Mouse (Mus musculus): ENCODE data around the gene Doc2b. TPM values are rescaled to one million over a fixed set of nuclear protein-coding genes. Genes with fewer than 3 reads are reported as not detected.

The Doc2b gene
- polyA plus RNA-seq, 1 experiment from 2014 or later = not detected

GRCm38 (mm10) chr11:75811900-75812299, 16.1 kb upstream of the Doc2b start:
- Histone ChIP-seq H3K9me3 (ENCODE audit: low read length) (no peaks in the 10 kb centered on the region), H3K4me1 (ENCODE audit: insufficient read depth) (no peaks in the 10 kb centered on the region), H3K27ac (ENCODE audit: low read depth) (no peak overlapping the region), H3K9ac (replicated peaks) (no peak overlapping the region), H3K27me3 (ENCODE audit: insufficient read depth, low read length) (no peaks in the 10 kb centered on the region), H3K36me3 (replicated peaks; ENCODE audit: insufficient read depth, low read length) (no peaks in the 10 kb centered on the region), H3K4me3 (ENCODE audit: low read depth, low read length) (no peak overlapping the region), H3K4me2 (ENCODE audit: low read depth, low read length) (no peak overlapping the region)
- DNase-seq (peak; percentile 49), ATAC-seq (peak; percentile 25)
- TF ChIP-seq CTCF (IDR thresholded peaks at IDR 0.05; ENCODE audit: low read depth) (no peak), EP300 (IDR thresholded peaks at IDR 0.05; ENCODE audit: low read depth) (no peak; the same call in 1 of the 2 replicates)
- WGBS (ENCODE audit: insufficient replicate concordance) = 42% methylated on average over 3 of the region's 3 CpGs

DNA sequence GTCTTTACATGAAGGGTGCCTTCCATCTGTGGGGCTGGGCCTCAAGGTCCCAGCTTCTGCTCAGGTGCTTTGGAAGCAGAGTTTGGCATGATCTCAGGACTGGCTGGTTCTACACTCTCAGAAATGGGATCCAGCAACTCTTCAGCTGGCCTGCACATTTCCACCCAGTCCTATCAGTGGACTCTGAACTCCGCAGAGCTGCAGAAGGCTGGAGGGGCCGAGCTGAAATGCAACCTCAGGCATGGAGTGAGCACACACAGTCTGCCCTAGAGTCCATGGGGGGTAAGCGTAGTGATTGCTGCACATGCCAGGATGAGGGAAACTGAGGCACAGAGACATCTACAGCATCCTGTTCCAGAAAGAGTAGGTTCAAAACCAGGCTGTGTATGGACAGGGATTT, 14.7 kb upstream of the Doc2b start:
- Histone ChIP-seq H3K4me1 (ENCODE audit: insufficient read depth) (no peaks in the 10 kb centered on the region), H3K27me3 (ENCODE audit: insufficient read depth, low read length) (no peaks in the 10 kb centered on the region), H3K27ac (ENCODE audit: low read depth) (no peak overlapping the region), H3K4me2 (ENCODE audit: low read depth, low read length) (no peak overlapping the region), H3K9me3 (ENCODE audit: low read length) (no peaks in the 10 kb centered on the region), H3K4me3 (ENCODE audit: low read depth, low read length) (no peak overlapping the region), H3K36me3 (replicated peaks; ENCODE audit: insufficient read depth, low read length) (no peaks in the 10 kb centered on the region), H3K9ac (replicated peaks) (no peak overlapping the region)
- no peak for DNase-seq
- no peak for ATAC-seq
- TF ChIP-seq EP300 (IDR thresholded peaks at IDR 0.05; ENCODE audit: low read depth) (no peak), CTCF (IDR thresholded peaks at IDR 0.05; ENCODE audit: low read depth) (no peak)
- WGBS (ENCODE audit: insufficient replicate concordance) = 55% methylated on average over 3 of the region's 3 CpGs

DNA sequence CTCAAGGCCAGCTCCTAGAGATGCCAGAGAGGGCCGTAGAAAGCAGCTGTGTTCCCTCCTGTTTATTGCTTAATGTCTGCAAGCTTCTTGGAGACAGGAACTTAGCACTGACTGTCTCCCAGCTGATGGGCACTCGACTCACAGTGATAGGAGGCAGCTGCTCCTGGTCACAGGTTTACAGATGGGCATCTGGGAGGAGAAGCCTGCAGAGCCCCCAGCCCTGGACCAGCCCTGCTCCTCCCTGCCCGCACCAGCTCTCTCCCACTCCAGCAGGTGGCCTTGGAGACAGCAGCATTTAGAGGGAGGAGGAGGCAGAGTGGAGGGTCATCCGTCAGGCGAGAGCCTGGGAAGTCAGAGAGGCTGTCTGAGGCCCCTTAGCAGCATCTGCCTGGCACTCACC, 11.6 kb upstream of the Doc2b start:
- 61% methylated on average over 5 of the region's 5 CpGs for WGBS (ENCODE audit: insufficient replicate concordance)
- no peaks in the 10 kb centered on the region for H3K9me3 ChIP-seq (ENCODE audit: low read length)
- no peak for TF ChIP-seq EP300 (IDR thresholded peaks at IDR 0.05; ENCODE audit: low read depth)
- TF ChIP-seq CTCF (IDR thresholded peaks at IDR 0.05; ENCODE audit: low read depth) = no peak

DNA sequence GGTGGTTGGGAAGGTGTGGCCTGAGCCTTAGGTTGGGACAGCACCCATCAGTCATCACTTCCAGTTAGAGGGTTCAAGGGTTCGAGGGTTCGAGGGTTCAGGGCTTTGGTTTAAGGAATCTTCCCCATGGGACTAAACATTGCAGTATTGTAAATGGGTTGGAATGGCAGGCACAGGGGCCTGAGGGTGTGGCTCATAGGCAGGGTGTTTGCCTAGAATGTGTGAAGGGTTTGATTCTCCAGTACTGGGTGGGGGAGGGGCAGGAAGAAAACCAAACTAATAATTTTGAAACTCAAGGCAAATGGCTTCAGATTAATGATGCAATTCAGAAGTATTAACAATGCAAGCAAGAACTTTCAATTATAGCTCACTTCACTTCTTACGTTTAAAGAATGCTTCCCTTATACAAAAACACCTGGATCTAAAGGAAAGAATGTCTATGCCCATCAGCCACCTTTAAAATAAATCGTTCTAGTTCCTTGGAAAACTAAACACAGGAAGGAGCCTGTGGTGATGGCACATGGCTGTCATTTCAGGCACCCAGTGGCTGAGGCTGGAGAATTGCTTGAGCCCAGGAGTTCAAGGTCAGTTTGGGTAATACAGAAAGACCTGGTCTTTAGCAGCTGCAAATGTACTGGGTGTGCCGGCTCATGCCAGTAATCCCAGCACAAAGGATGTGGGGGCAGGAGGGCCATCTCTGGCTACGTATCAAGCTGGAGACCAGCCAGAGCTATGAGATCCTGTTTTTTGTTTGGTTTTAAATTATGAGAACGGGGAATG, 6.1 kb upstream of the Doc2b start:
- Histone ChIP-seq H3K27ac (ENCODE audit: low read depth) (no peak overlapping the region), H3K27me3 (ENCODE audit: insufficient read depth, low read length) (peaks cover 7% of the 10 kb centered on the region), H3K36me3 (replicated peaks; ENCODE audit: insufficient read depth, low read length) (no peaks in the 10 kb centered on the region), H3K4me2 (ENCODE audit: low read depth, low read length) (no peak overlapping the region), H3K4me3 (ENCODE audit: low read depth, low read length) (no peak overlapping the region), H3K9me3 (ENCODE audit: low read length) (no peaks in the 10 kb centered on the region), H3K9ac (replicated peaks) (no peak overlapping the region), H3K4me1 (ENCODE audit: insufficient read depth) (no peaks in the 10 kb centered on the region)
- 74% methylated on average over 7 of the region's 7 CpGs for WGBS (ENCODE audit: insufficient replicate concordance)
- no peak for DNase-seq
- TF ChIP-seq EP300 (IDR thresholded peaks at IDR 0.05; ENCODE audit: low read depth) (no peak), CTCF (IDR thresholded peaks at IDR 0.05; ENCODE audit: low read depth) (no peak)
- ATAC-seq = no peak

More for the DNA sequence above, 11.6 kb upstream of the Doc2b start:
- Histone ChIP-seq H3K9ac (replicated peaks) (no peak overlapping the region), H3K36me3 (replicated peaks; ENCODE audit: insufficient read depth, low read length) (no peaks in the 10 kb centered on the region), H3K27ac (ENCODE audit: low read depth) (no peak overlapping the region), H3K4me3 (ENCODE audit: low read depth, low read length) (no peak overlapping the region), H3K27me3 (ENCODE audit: insufficient read depth, low read length) (no peaks in the 10 kb centered on the region), H3K4me2 (ENCODE audit: low read depth, low read length) (no peak overlapping the region), H3K4me1 (ENCODE audit: insufficient read depth) (no peaks in the 10 kb centered on the region)
- DNase-seq (no peak), ATAC-seq (no peak)

GRCm38 (mm10) chr11:75801369-75801768, 5.5 kb upstream of the Doc2b start:
- no peaks in the 10 kb centered on the region for H3K36me3 ChIP-seq (replicated peaks; ENCODE audit: insufficient read depth, low read length)
- H3K4me2 ChIP-seq (ENCODE audit: low read depth, low read length) = no peak overlapping the region
- TF ChIP-seq EP300 (IDR thresholded peaks at IDR 0.05; ENCODE audit: low read depth) (no peak), CTCF (IDR thresholded peaks at IDR 0.05; ENCODE audit: low read depth) (no peak)
- no peak for ATAC-seq
- DNase-seq = no peak
- no peak overlapping the region for H3K9ac ChIP-seq (replicated peaks)
- no peaks in the 10 kb centered on the region for H3K4me1 ChIP-seq (ENCODE audit: insufficient read depth)
- H3K27me3 ChIP-seq (ENCODE audit: insufficient read depth, low read length) = peaks cover 13% of the 10 kb centered on the region
- no peak overlapping the region for H3K27ac ChIP-seq (ENCODE audit: low read depth)
- 67% methylated on average over 4 of the region's 4 CpGs for WGBS (ENCODE audit: insufficient replicate concordance)
- no peaks in the 10 kb centered on the region for H3K9me3 ChIP-seq (ENCODE audit: low read length)
- no peak overlapping the region for H3K4me3 ChIP-seq (ENCODE audit: low read depth, low read length)

- H3K4me1 ChIP-seq (ENCODE audit: insufficient read depth) = no peaks in the 10 kb centered on the region; the same call in 1 of the 2 replicates
- H3K9me3 ChIP-seq (ENCODE audit: low read length) = no peaks in the 10 kb centered on the region
- no peak overlapping the region for H3K9ac ChIP-seq (replicated peaks)
- peaks cover 45% of the 10 kb centered on the region for H3K27me3 ChIP-seq (ENCODE audit: insufficient read depth, low read length)
- TF ChIP-seq EP300 (IDR thresholded peaks at IDR 0.05; ENCODE audit: low read depth) (peak; percentile 34; the same call in 1 of the 2 replicates), CTCF (IDR thresholded peaks at IDR 0.05; ENCODE audit: low read depth) (no peak)
- DNase-seq (no peak), ATAC-seq (peak; percentile 62; the same call in 1 of the 2 replicates)
- H3K4me3 ChIP-seq (ENCODE audit: low read depth, low read length) = no peak overlapping the region
- no peak overlapping the region for H3K4me2 ChIP-seq (ENCODE audit: low read depth, low read length)
- no peaks in the 10 kb centered on the region for H3K36me3 ChIP-seq (replicated peaks; ENCODE audit: insufficient read depth, low read length)
- no peak overlapping the region for H3K27ac ChIP-seq (ENCODE audit: low read depth)
- 64% methylated on average over 13 of the region's 13 CpGs for WGBS (ENCODE audit: insufficient replicate concordance)
Measured at GRCm38 (mm10) chr11:75796536-75797246, 842 bp upstream of the Doc2b start.

Measured in liver, postnatal 0 days (tissue).